Mouse (Mus musculus): Measurements from ENCODE around the gene Twf2. TPM values are rescaled to one million over a fixed set of nuclear protein-coding genes. Genes with fewer than 3 reads are reported as not detected.

Gene Twf2
- total and polyA plus RNA-seq, 3 experiments = 66.8 to 101 TPM; not detected in 1

- no peaks in the 10 kb centered on the region for H3K27me3 ChIP-seq (ENCODE audit: control insufficient read depth in 1 of 2, insufficient read depth in 2 of 2, low read length in 2 of 2)
- H3K9me3 ChIP-seq (replicated peaks; ENCODE audit: insufficient read depth, low read length) = no peaks in the 10 kb centered on the region
- no peak overlapping the region for H3K9ac ChIP-seq (ENCODE audit: control insufficient read depth, low read depth, low read length, poor library complexity, severe bottlenecking)
- DNase-seq (ENCODE audit: low read depth, low spot score) = no peak
- H3K36me3 ChIP-seq (ENCODE audit: control insufficient read depth in 1 of 2, insufficient read depth in 2 of 2, low read length in 2 of 2) = peaks cover 0 to 7% of the 10 kb centered on the region in 2 experiments; a peak in 1 of 4 replicates
- TF ChIP-seq E2F4 (IDR thresholded peaks at IDR 0.05; ENCODE audit: borderline replicate concordance, low read depth, low read length) = no peak
- no peak for TF ChIP-seq ELF1 (IDR thresholded peaks at IDR 0.05; ENCODE audit: low read depth, low read length)
- TF ChIP-seq ZNF384 (IDR thresholded peaks at IDR 0.05; ENCODE audit: low read depth, low read length) = no peak
- no peak for TF ChIP-seq CHD1 (IDR thresholded peaks at IDR 0.05; ENCODE audit: low read depth, low read length)
- no peak for TF ChIP-seq TBP (IDR thresholded peaks at IDR 0.05; ENCODE audit: low read depth, low read length)
- no peak for TF ChIP-seq POLR2AphosphoS2 (IDR thresholded peaks at IDR 0.05; ENCODE audit: low read length)
- no peak for TF ChIP-seq MYC (IDR thresholded peaks at IDR 0.05; ENCODE audit: low read depth, low read length)
- no peak for TF ChIP-seq MAZ (IDR thresholded peaks at IDR 0.05; ENCODE audit: low read depth, low read length)
- no peak for TF ChIP-seq KAT2A (conservative IDR thresholded peaks at IDR 0.05; ENCODE audit: low read depth, low read length)
- no peak for TF ChIP-seq RAD21 (IDR thresholded peaks at IDR 0.05; ENCODE audit: low read depth, low read length)
- H3K4me1 ChIP-seq (ENCODE audit: control insufficient read depth in 1 of 2, insufficient read depth in 2 of 2, low read length in 2 of 2) = peaks cover 0 to 4% of the 10 kb centered on the region in 2 experiments; a peak in 1 of 4 replicates
- H3K27ac ChIP-seq (ENCODE audit: control insufficient read depth, low read depth, low read length) = no peak overlapping the region
- peaks cover 6% of the 10 kb centered on the region for H3K79me2 ChIP-seq (ENCODE audit: control insufficient read depth, insufficient read depth, low read length, poor library complexity)
- H3K4me3 ChIP-seq (ENCODE audit: control insufficient read depth in 1 of 2, insufficient read depth in 1 of 2, low read depth in 2 of 2, low read length in 2 of 2) = no peak overlapping the region
Measured at GRCm38 (mm10) chr9:106242813-106243488, 40.0 kb downstream of the Twf2 start.

DNA sequence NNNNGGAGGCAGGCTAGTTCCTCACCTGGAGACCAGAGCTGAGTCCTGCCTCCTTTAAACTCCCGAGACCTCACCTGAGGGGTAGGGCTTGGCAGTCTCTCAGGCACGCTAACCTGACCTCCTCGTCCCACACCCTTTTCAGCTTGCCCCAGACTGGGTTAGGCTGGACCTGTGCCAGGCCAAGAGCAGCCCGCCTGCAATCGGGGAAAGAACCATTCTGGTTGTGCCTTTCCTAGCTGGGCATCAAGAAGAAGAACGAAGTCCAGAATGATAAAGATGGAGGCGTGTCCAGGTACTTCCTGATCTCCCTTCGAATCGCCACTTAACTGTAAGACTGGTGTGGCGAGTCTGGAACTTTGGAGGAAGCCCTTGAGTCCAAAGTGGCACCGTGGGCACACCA, 46.6 kb downstream of the Twf2 start:
- H3K27ac ChIP-seq (ENCODE audit: control insufficient read depth, low read depth, low read length) = no peak overlapping the region
- no peaks in the 10 kb centered on the region; a peak in 1 of 4 replicates for H3K27me3 ChIP-seq (ENCODE audit: control insufficient read depth in 1 of 2, insufficient read depth in 2 of 2, low read length in 2 of 2)
- peaks cover 0 to 21% of the 10 kb centered on the region in 2 experiments for H3K4me1 ChIP-seq (ENCODE audit: control insufficient read depth in 1 of 2, insufficient read depth in 2 of 2, low read length in 2 of 2)
- H3K36me3 ChIP-seq (ENCODE audit: control insufficient read depth in 1 of 2, insufficient read depth in 2 of 2, low read length in 2 of 2) = peaks cover 0 to 3% of the 10 kb centered on the region in 2 experiments; a peak in 3 of 4 replicates
- no peak overlapping the region for H3K4me3 ChIP-seq (ENCODE audit: control insufficient read depth in 1 of 2, insufficient read depth in 1 of 2, low read depth in 2 of 2, low read length in 2 of 2)
- no peaks in the 10 kb centered on the region for H3K9me3 ChIP-seq (replicated peaks; ENCODE audit: insufficient read depth, low read length)
- peaks cover 7% of the 10 kb centered on the region for H3K79me2 ChIP-seq (ENCODE audit: control insufficient read depth, insufficient read depth, low read length, poor library complexity)
- no peak overlapping the region for H3K9ac ChIP-seq (ENCODE audit: control insufficient read depth, low read depth, low read length, poor library complexity, severe bottlenecking)
- TF ChIP-seq ZC3H11A (IDR thresholded peaks at IDR 0.05; ENCODE audit: low read depth, low read length) (no peak), CHD2 (IDR thresholded peaks at IDR 0.05; ENCODE audit: low read length) (no peak), TCF12 (IDR thresholded peaks at IDR 0.05; ENCODE audit: low read depth, low read length) (peak; percentile 17; the same call in 1 of the 2 replicates), SMC3 (IDR thresholded peaks at IDR 0.05; ENCODE audit: low read depth, low read length) (no peak), POLR2A (IDR thresholded peaks at IDR 0.05; ENCODE audit: control insufficient read depth in 1 of 2, insufficient read depth in 1 of 2, low read depth in 1 of 2, low read length in 2 of 2, poor library complexity in 1 of 2) (no peak), E2F4 (IDR thresholded peaks at IDR 0.05; ENCODE audit: borderline replicate concordance, low read depth, low read length) (no peak), SIN3A (IDR thresholded peaks at IDR 0.05; ENCODE audit: low read length) (0 out of 2 replicates have a peak, but pooled peaks have one; percentile 33), MAX (IDR thresholded peaks at IDR 0.05; ENCODE audit: low read length) (no peak), MYB (IDR thresholded peaks at IDR 0.05; ENCODE audit: low read depth, low read length) (no peak), ETS1 (IDR thresholded peaks at IDR 0.05; ENCODE audit: low read depth, low read length) (no peak), ELF1 (IDR thresholded peaks at IDR 0.05; ENCODE audit: low read depth, low read length) (no peak), BHLHE40 (IDR thresholded peaks at IDR 0.05; ENCODE audit: borderline replicate concordance, low read depth, low read length) (no peak), HCFC1 (IDR thresholded peaks at IDR 0.05; ENCODE audit: low read depth, low read length) (no peak), CHD1 (IDR thresholded peaks at IDR 0.05; ENCODE audit: low read depth, low read length) (no peak), NRF1 (IDR thresholded peaks at IDR 0.05; ENCODE audit: insufficient read depth, low read depth, low read length, poor library complexity, severe bottlenecking) (no peak), MAZ (IDR thresholded peaks at IDR 0.05; ENCODE audit: low read depth, low read length) (no peak)
- DNase-seq (ENCODE audit: low read depth, low spot score) = peak; percentile 23

All from MEL (cell line).